Mouse (Mus musculus) retina, postnatal 1 day (tissue): Measurements from ENCODE around the gene Igtp.
"Not testable (repeated sequence)": the region's sequence is repeated elsewhere in the genome, so short reads cannot be mapped to it uniquely, and the experiment has no call there.

Source experiments
- DNase-seq: peaks from one replicate; pipeline ENCODE4 v3.0.0-alpha.2; 2012

Igtp gene

GRCm38 (mm10) chr11:58214391-58215048 lies 15.2 kb downstream of the Igtp start:
- peak; percentile 55 for DNase-seq

- not testable (repeated sequence) for DNase-seq
Measured at GRCm38 (mm10) chr11:58215049-58215430, 15.7 kb downstream of the Igtp start.

DNA sequence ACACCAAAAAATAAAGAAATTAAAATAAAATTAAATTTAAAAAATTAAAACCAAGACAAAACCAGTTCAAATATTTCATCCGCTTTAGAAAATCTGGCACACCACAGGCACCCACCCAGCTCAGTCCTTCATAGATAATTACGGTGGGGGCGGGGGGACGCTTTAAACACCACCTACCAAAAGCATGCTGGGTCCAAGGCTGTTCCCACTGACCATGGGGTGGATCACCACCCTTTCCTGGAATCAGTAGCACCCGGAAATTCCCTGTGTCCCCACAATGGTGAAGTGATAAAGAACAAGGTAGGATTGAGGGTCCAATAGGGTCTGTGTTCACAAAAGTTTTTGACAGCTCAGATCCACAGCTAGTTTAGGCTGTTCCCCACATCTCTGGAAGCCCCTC lies 16.5 kb downstream of the Igtp start:
- no peak for DNase-seq

- DNase-seq: no peak
Measured at GRCm38 (mm10) chr11:58216823-58217222, 17.5 kb downstream of the Igtp start.

DNA sequence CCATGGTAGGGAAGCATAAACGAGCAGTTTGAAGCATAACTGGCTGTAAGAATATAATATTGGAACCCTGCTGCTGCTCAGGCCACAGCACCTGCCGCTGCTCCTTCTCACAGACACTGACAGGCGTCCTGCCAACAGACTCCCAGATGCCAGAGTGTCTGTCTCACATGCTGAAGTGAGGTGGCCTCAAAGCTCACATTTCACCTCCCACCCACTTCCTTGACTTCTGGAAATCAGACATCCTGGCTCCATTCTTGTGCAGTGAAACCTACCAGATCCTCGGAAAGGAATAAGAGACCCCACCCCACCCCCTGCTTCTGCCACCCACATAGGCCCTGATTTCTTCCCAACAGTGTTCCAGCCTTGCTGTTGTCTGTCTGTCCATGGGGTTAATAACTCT lies 24.4 kb downstream of the Igtp start:
- no peak for DNase-seq

DNA sequence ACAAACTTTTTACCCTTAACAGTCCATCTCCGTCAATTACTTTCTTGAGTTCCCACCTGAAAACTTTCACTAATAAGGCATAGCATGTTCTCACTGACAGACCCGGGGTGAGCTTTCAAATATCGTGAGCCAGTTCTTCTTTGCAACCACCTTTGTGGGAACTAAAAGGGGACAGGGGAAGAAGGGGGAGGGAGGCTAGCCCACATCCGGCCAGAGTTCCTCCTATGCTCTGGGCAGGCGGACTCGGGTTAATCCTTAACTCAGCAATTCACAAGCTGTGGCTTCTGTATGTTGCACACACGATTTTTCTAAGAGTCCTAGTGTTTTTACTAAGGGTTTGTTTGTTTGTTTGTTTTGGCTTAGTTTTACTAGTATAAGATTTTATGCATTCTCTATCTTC lies 25.0 kb downstream of the Igtp start:
- no peak for DNase-seq

GRCm38 (mm10) chr11:58224872-58225271 lies 25.5 kb downstream of the Igtp start:
- DNase-seq: not testable (repeated sequence)

DNA sequence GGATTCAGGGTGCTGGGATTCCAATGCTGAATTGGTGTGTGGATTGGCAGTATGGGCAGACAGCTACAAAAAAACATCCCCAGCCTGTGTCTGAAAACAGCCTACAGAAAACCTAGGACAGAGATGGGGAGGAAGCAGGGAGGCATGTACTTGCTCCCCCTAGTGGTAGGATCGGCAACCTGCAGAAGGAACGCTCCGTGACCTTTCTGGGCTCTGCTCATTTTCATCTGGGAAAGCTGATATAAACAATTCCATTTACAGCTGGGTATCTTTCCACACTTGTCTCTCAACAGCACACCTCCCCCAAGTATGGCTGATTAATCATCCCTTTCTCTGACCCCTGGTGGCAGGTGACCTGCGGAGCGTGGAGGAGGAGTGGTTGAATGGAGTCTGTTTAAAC lies 26.3 kb downstream of the Igtp start:
- DNase-seq: peak; percentile 79

DNA sequence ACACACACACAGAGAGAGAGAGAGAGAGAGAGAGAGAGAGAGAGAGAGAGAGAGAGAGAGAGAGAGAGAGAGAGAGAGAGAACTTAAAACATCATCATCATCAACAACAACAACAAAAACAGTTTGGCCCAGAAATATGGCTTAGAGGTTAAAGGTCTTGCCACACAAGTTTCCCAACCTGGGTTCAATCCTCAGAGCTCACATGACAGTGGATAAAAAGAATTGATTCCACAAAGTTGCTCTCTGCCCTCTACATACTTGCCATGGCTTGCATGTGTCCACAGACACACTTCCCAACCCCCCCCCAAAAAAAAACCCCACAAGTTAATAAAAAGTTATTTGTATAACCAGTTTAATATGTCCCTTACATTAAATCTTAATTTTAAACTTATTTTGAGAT lies 27.1 kb downstream of the Igtp start:
- DNase-seq: no peak

GRCm38 (mm10) chr11:58228021-58228420 lies 28.7 kb downstream of the Igtp start:
- DNase-seq: not testable (repeated sequence)

DNA sequence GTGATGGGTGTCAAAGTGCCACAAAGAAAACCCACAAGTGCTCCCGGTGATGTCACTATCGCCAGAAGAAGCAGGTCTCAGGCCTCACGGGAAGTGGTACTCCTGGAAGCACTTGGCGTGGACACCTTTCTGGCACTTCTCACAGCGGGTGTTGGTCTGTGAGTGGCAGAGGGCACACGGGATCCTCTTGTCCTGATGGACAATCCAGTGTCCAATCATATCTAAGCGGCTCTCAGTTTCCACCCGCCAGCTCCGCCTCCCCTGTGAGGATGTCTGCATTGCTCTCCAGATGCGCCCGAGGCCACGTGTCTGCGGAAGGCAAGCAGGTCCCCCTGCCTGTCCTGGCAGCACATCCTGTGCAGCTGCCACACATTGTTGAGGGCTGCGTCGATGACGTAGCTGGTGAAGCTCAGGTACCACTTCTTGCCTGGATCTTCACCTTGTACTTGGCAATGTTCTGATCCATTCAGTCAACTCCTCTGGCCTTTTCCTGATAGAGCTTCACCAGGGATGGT lies 31.1 kb downstream of the Igtp start:
- DNase-seq: peak; percentile 16

DNA sequence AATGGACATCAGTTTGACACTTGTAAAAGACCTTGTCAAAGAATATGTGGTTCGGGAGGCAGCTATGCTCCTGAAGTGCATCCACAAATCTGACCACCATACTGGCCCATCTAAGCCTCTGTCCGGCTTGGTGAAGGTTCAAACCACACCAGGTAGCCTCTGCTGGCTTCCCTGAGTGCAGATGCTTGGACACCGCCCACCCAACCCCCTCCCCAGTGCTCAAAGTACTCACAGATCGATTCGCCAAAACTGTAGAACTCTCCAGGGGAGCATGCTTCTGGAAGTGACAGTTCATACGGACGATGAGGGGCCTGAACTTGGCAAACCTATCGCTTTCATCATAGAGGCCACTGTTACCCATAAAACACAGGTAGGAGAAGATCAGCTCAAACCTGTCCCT lies 31.8 kb downstream of the Igtp start:
- no peak for DNase-seq

DNA sequence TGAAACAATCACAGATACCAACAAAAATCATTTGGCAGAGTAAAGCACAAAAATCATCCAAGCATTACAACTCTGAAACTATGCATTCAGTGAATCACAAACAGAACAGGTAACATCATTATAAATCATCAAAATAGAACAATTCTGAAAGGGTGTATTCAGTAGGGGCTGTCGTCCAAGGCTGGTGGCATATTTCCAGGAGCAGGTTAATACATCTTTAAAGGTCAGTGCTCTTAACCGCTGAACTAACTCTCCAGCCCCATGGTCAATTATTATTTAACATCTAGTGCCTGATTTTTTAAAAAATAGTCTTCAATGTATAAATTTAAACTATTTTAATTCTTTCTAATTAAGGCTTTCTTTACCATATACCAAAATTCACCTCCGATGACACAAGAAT lies 35.2 kb downstream of the Igtp start:
- DNase-seq: not testable (repeated sequence)

DNA sequence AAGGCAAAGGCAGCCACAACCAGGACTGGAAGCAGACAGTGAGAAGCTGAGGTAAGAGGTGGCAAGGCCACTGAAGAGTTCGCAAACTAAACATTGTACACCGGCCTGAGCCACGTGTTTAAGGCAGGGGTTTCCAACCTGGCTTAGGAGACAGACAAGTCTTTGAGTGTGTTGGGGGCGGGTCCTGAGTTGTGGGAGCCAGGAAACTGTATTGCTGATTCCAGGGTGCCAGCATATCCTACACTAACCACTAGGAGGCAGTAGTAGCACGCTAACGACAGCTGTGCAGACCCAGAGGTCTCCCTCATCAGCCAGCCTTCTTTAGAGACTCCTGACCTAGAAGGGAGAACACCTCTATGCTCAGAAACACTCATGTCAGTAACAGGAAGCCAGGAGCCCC lies 35.8 kb downstream of the Igtp start:
- peak; percentile 41 for DNase-seq

GRCm38 (mm10) chr11:58238840-58239791 lies 39.8 kb downstream of the Igtp start:
- DNase-seq: peak; percentile 84

- peak; percentile 32 for DNase-seq
Measured at GRCm38 (mm10) chr11:58247294-58247693, 47.9 kb downstream of the Igtp start.

DNA sequence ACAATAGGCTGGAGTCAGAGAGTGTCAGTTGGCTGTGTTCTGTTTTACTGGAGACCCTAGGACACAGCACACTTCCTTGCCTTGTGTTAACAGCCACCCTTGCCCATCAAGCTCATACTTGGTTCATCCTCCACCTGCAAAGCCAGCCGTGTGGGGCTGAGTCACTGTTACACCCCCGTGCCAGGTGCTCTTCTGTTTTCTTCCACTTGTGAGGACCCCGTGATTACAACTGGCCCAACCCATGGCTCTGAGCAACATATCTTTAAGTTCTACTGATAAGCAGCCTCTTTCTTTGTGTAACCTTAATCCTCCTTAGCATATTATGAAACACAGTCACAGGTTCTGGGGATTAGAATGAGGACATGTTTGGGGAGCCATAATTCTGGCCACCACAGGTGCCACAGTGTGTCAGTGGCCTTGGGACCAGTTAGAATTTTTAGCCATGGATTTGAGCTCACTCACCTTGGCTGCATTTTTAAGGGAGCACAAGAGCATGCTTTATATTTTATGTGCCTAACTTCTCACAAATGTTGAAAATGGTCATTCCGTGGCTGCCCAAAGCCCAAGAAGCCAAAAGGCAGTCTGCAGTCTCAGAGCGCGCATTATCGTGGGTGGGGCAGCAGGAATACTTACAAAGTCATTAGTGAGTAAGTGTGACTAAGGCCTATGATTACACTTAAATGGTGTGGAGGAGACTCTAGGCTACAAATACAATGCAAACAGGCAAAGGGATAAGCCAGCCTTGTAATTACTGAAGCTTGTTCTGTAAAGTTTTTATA lies 50.0 kb downstream of the Igtp start:
- DNase-seq: no peak

DNA sequence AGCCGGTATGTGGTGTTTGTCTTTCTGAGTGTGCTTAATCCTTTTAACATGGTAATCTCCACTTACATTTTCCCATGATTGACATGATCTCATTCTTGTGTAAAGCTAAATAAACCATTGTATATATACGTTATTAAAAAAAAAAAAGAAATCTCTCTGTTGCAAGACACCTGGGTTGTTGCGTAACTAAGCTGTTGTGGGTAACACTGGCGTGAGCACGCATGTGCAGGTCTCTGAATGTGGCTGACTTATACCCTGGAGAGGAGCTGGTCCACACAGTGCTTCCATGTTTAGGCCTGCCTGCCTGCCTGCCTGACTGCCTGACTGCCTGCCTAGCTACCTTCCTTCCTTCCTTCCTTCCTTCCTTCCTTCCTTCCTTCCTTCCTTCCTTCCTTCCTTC lies 51.2 kb downstream of the Igtp start:
- DNase-seq: no peak

DNA sequence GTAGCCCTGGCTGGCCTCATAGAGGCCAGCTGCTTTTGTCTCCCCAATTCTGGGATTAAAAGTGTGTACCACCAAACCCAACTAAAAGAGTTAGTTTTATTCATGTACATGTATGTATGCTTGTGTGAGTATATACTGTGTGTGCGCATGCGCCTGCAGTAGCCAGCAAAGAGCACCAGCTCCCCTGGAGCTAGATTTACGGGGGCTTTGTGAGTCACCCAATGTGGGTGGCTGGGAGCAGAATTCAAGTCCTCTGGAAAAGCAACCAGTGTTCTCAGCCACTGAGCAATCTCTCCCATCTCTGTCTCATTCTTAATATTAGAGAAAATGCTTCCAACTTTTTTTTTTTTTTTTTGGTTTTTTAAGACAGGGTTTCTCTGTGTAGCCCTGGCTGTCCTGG lies 55.1 kb downstream of the Igtp start:
- DNase-seq: no peak
